Mouse (Mus musculus): ENCODE results near the gene Aspdh. TPM values are rescaled to one million over a fixed set of nuclear protein-coding genes. Genes with fewer than 3 reads are reported as not detected.

The Aspdh gene
- total RNA-seq, 2 experiments from 2014 or later: 6.8 to 10.4 TPM

DNA sequence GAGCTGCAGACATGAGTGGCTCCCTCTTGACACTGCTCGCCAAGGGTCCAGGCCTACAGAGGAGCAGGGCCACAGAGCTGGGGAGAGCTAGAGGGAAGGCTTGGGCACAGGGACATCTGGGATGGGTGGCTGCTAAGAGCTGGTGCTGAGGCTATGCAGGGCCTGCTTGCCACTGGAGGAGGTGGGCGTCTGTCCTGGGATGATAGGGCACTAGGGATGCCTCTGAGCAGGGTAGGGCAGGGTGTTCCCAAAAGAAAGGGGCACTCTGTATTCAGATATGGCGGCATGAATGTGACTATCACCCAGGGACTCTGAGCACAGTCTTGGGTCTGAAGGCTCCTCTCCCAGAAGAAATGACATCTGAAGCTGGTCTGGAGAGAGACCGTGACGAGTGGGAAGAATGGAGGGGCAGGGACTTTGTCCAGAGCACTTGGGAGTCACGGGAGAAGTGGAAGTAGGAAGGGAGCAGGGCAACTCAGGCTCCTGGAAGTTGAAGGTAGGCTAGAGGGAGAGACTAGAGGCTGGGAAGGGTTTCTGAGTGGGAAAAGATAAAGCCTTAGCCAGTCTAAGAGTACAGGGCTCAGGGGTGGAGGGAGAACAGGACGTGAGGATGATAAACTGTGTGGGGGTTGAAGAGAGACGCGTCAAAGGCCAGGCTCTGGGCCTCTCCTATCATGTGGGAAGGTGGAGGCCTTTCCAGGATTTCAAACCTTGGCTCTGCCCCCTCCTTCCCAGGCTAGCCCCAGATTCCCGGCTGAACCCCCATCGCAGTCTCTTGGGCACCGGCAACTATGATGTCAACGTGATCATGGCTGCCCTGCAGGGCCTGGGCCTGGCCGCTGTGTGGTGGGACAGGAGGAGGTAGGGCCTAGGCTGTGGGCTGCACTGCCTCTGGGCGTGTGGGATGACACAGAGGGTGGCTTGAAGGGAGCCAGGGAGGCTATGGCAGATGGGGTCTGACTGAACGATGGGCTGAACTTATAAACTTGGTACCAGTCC, 4.8 kb downstream of the Aspdh start:
- intact Hi-C loops (cut with DNase I): loop anchor here (5.0 kb wide), 1 partner anchor 98 kb away; no protein-coding TSS in a partner anchor
- DNase-seq (ENCODE audit: low spot score in 2 of 2): peak in 1 of 2 experiments; percentile 6

GRCm38 (mm10) chr7:44470696-44471612, 5.8 kb downstream of the Aspdh start:
- peak in 1 of 2 experiments; percentile 6 for DNase-seq (ENCODE audit: low spot score in 2 of 2)
- intact Hi-C loops (cut with DNase I): no loop called here

DNA sequence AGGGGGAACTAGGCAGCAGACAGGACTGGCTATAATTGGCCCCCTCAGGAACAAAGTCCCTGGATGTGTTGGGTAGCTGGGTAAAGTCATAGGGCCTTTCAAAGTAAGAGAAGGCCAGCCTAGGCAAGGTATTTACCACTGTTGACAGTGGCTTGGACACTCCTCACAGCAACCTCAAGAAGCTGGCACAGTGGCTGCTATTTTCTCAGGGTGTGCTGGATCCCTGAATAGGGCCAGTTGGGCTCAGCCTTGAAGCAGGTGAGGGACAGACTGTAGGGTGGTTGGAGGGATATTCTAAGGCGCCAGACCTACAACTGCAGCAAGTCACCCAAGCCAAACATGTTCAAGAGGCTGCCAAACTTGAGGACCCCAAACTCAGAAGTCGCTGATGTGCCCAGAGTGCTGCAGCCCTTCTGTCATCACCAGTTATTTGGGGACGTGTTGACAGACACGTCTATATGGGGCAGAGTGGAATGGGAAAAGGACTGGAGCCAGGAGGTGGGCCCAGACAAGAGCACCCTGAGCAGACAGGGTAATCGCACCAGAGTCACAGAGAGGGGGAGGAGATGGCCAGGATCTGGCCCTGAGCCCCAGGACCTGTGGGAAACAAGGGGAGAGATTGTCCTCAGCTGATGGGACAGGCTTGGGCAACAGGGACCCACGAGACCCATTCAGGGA, 6.8 kb downstream of the Aspdh start:
- DNase-seq (ENCODE audit: low spot score in 2 of 2): peak in 1 of 2 experiments; percentile 21
- intact Hi-C loops (cut with DNase I): no loop called here

DNA sequence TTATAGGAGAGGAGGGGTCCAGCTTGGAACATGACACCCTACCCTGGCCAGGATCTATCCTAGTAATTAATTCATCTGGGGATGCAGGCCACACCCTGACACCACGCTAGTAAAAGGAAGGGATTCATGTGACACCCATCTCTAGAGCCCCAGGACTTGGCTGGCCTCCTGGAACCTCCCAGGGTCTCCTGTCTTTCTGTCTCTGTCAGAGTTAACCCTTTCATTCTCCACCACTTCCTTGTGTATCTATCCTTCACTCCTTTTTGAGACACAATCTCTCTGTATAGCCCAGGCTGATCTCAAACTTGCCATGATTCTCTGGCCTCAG, 7.3 kb downstream of the Aspdh start:
- intact Hi-C loops (cut with DNase I): no loop called here
- DNase-seq (ENCODE audit: low spot score in 2 of 2): no peak

DNA sequence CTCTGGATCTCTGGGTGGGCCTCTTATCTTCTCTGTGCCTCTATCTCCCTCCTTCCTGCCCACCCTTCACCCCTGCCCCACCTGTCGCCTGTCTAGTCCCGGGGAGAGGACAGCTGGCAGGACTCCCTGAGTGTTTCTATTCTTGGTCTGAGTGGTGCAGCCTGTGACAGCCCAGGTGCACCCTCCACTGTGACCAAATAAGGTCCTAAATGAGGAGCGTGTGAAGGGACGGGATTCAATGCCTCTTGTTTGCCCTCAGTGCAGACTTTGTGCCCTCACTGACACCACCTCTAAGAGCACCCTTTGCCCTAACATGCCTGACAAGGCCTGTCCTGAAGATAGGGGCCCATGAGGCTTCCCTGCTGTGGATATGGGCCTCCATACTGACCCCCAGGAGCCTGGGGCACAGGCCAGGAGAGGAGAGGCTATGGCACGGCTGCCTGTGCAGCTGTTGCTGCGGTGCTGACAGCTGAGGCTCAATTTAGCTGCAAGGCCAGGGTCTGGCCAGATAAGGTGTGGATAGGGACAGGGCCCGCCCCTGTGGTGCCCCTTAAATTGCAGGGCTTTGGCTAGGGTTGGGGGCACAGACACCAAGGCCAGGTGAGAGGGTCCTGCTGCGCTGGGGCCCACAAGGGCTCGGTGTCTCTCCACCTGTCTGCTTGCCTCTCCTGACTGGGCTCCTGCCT, 7.9 kb downstream of the Aspdh start:
- peak in 1 of 2 experiments; percentile 9 for DNase-seq (ENCODE audit: low spot score in 2 of 2)
- intact Hi-C loops (cut with DNase I): no loop called here

GRCm38 (mm10) chr7:44474419-44474818, 9.2 kb downstream of the Aspdh start:
- peak in 1 of 2 experiments; percentile 28 for DNase-seq (ENCODE audit: low spot score in 2 of 2)
- intact Hi-C loops (cut with DNase I): no loop called here

DNA sequence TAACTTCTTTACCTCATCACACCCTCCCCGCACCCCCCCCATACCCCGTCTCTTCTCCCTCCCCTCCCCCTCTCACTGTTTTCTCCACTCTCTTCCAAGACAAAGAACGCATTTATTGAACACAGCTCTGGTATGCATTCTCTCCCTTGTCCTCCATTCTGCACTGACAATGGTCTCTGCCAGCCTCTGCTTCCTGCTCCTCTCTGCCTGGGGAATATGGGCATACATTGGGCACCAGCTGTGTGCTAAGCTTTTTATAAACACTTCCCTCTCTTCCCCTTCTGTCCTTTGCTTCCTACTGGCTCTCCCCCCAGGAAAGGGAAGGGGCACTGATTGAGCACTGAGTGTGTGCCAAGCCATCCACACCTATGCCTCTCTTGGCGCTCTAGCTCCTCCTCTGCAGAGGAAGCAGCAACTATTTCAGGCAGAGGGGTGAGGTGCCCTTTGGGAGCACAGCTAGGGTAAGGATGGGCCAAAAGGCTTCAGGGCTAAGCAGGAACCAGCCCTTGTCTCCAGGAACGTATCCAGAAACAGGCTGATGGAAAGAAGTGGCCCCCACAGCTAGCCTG, 9.9 kb downstream of the Aspdh start:
- peak in 1 of 2 experiments; percentile 22 for DNase-seq (ENCODE audit: low spot score in 2 of 2)
- intact Hi-C loops (cut with DNase I): no loop called here

- DNase-seq (ENCODE audit: low spot score in 2 of 2): no peak
- intact Hi-C loops (cut with DNase I): no loop called here
Observed at GRCm38 (mm10) chr7:44482836-44483435, 17.7 kb downstream of the Aspdh start.

DNA sequence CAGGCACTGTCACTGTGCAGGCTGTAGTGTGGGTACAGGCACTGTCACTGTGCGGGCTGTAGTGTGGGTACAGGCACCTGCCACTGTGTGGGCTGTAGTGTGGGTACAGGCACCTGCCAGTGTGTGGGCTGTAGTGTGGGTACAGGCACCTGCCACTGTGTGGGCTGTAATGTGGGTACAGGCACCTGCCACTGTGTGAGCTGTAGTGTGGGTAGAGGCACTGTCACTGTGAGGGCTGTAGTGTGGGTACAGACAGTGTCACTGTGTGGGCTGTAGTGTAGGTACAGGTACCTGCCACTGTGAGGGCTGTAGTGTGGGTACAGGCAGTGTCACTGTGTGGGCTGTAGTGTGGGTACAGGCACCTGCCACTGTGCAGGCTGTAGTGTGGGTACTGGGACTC, 18.9 kb downstream of the Aspdh start:
- intact Hi-C loops (cut with DNase I): no loop called here
- peak in 1 of 2 experiments; percentile 2 for DNase-seq (ENCODE audit: low spot score in 2 of 2)

- peak; percentile 74 to 80 for DNase-seq (ENCODE audit: low spot score in 2 of 2)
- intact Hi-C loops (cut with DNase I): loop anchor here (1.0 to 5.0 kb wide), 3 partner anchors 88 to 223 kb away; no protein-coding TSS in a partner anchor
Observed at GRCm38 (mm10) chr7:44484841-44485571, 19.8 kb downstream of the Aspdh start.

DNA sequence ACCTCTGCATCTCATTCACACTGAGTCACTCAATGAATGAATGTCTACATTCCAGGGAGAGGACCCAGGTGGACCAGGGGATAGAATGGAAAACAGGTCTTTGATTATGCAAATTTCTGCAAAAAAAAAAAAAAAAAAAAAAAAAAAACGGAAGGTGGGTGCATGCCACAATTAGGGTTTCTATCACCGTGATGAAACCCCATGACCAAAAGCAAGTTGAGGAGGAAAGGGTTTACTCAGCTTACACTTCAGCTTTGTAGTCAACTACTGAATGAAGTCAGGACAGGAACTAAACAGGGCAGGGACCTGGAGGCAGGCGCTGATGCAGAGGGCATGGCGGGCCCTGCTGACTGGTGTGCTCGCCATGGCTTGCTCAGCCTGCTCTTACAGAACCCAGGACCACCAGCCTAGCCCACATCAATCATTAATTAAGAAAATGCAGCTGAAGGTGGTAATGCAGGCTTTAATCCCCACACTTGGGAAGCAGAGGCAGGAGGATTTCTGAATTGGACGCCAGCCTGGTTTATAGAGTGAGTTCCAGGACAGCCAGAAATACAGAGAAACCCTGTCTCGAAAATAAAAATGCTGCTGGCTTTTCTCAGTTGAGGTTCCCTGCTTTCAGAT, 20.5 kb downstream of the Aspdh start:
- intact Hi-C loops (cut with DNase I): loop anchor here (1.0 to 5.0 kb wide), 3 partner anchors 88 to 223 kb away; no protein-coding TSS in a partner anchor

DNA sequence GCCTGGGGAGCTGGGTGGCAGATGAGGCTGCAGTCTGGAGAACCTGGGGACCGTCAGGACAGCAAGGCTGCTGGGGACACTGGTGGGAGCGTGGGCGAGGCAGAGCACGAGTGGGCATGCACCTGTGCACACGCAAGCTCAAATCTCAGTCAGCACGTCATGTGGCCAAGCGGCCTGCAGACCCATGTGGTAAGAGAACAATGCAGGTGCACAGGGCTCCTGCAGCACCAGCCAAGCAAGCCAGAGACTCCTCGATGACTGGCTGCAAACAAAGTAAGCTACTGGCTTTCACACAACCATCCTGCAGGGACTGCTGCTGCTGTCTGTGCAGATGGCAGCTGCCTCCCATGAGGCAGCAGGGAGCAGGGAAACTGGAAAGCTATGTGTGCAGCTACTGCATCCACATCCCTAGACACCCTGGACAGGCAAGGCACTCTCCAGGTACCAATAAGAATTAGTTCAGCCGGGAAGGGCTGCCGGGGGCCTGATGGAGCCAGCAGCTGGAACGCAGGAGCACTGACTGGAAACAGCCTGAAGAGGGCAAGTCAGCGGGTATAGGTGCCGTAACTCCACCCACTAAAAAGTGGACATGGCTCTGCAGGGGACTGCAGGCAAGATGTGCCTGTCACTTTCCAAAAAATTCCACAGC, 21.9 kb downstream of the Aspdh start:
- intact Hi-C loops (cut with DNase I): loop anchor here (5.0 kb wide), 2 partner anchors 90 to 125 kb away; no protein-coding TSS in a partner anchor
- peak in 1 of 2 experiments; percentile 31 for DNase-seq (ENCODE audit: low spot score in 2 of 2)

More for the DNA sequence above, 20.5 kb downstream of the Aspdh start:
- peak in 1 of 2 experiments; percentile 4 for DNase-seq (ENCODE audit: low spot score in 2 of 2)

DNA sequence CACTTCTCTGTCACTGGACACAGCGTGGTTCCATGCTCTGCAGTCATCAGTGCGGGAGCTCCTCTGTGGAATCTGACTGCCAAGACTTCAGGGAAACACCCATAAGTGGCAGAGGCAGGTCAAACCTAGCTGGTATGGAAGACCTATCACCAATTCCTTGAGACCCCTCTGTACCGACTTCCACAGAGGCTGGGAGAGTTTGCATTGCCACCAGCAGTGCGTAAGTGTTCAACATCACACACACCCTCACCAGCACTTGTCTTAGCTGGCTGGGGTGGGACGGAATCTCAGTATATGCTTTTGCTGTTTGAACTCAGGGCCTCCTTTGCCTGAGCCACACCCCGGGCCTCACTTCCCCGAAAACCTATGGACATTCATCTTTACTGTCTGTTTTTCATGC, 22.7 kb downstream of the Aspdh start:
- DNase-seq (ENCODE audit: low spot score in 2 of 2): no peak
- intact Hi-C loops (cut with DNase I): loop anchor here (5.0 kb wide), 2 partner anchors 91 to 126 kb away; no protein-coding TSS in a partner anchor

- intact Hi-C loops (cut with DNase I): loop anchor here (5.0 kb wide), 2 partner anchors 91 to 126 kb away; no protein-coding TSS in a partner anchor
- no peak for DNase-seq (ENCODE audit: low spot score in 2 of 2)
Observed at GRCm38 (mm10) chr7:44488545-44488944, 23.4 kb downstream of the Aspdh start.

GRCm38 (mm10) chr7:44490281-44490680, 25.1 kb downstream of the Aspdh start:
- no peak for DNase-seq (ENCODE audit: low spot score in 2 of 2)
- intact Hi-C loops (cut with DNase I): no loop called here

DNA sequence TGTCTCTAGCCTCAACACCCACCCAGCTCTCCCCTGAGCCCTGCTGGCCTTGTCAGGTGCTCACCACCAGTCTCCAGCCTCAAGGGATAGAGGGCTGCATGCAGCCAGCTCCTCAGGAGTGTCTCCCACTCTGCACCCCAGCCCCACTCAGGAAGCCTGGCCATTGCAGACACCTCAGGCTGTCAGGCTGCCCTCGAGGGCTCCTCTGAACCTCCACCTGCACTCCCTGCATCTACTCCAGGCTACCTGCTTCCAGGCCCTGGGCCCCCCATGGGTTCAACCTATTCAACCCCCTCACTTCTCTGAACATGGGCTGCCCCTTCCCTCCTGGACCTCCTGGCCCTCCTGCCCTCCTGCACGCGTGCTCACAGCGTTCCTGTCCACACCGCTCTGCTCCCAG, 26.2 kb downstream of the Aspdh start:
- DNase-seq (ENCODE audit: low spot score in 2 of 2): peak in 1 of 2 experiments; percentile 2
- intact Hi-C loops (cut with DNase I): no loop called here
